Mouse (Mus musculus) retina, embryonic 14.5 days (tissue): ENCODE measurements around the gene Olfr170.
"Not testable (repeated sequence)": the region's sequence is repeated elsewhere in the genome, so short reads cannot be mapped to it uniquely, and the experiment has no call there.

Experiments used
- DNase-seq: peaks from one replicate; pipeline ENCODE4 v3.0.0-alpha.2; 2015; ENCODE audit warnings: low spot score

Gene Olfr170

GRCm38 (mm10) chr16:19611782-19612181, at the start of gene Olfr170:
Gene Olfr170, minus strand, starts transcription at chr16:19611882.
- DNase-seq, result not testable (repeated sequence)

GRCm38 (mm10) chr16:19629816-19630215, 18.1 kb upstream of the Olfr170 start, which contains the start of gene Olfr171:
Gene Olfr171, minus strand, starts transcription at chr16:19629916.
- no peak for DNase-seq

GRCm38 (mm10) chr16:19603166-19603565, 8.5 kb downstream of the Olfr170 start:
- DNase-seq, result no peak

GRCm38 (mm10) chr16:19571709-19572108, 40.0 kb downstream of the Olfr170 start, which contains the start of gene Olfr169:
Gene Olfr169, minus strand, starts transcription at chr16:19571809.
- not testable (repeated sequence) for DNase-seq
